Mouse (Mus musculus): ENCODE results near the gene Myo1g. TPM values are rescaled to one million over a fixed set of nuclear protein-coding genes. Genes with fewer than 3 reads are reported as not detected.

Myo1g gene
- polyA plus RNA-seq, 1 experiment from 2014 or later, result 0.60 TPM

DNA sequence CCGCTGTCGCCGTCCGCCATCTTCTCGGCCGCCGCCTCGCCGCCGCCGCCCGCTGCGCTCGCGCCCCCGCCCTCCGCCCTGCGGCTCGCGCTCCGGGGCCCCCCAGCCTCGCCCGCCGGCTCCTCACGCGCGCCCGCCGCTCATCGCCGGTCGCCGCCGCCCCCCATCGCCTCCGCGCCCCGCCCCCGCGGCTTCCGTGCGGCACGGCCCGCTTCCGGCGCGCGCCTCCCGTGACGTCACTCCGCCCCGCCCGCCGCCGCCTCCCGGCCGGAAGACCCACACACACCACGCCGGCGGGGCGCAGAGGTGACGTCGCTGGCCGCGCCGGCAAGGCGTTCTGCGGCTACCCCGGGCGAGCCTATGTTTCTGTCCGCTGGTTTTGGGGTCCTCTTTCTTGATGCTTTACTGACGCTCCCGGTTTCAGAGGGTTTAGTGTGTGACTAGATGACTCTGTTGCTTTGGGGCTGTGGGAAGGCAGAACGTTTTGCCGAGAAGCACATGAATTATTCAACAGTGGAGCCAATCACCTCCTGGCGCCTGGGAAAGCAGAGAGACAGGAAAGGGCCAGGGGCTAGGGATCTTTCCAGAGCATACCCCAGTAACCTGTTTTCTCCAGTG lies 44.8 kb downstream of the Myo1g start, which contains the start of gene Purb:
Purb (minus strand) TSS at position 51 of the 618 bp plus-strand sequence.
- WGBS, result under 1% methylated on average over 54 of the region's 76 CpGs
- ATAC-seq (ENCODE audit: low FRiP score, low TSS enrichment), result peak; percentile 92
- H3K27ac ChIP-seq (ENCODE audit: low read depth, low read length), result peak within 1 kb of the TSS; percentile 95

DNA sequence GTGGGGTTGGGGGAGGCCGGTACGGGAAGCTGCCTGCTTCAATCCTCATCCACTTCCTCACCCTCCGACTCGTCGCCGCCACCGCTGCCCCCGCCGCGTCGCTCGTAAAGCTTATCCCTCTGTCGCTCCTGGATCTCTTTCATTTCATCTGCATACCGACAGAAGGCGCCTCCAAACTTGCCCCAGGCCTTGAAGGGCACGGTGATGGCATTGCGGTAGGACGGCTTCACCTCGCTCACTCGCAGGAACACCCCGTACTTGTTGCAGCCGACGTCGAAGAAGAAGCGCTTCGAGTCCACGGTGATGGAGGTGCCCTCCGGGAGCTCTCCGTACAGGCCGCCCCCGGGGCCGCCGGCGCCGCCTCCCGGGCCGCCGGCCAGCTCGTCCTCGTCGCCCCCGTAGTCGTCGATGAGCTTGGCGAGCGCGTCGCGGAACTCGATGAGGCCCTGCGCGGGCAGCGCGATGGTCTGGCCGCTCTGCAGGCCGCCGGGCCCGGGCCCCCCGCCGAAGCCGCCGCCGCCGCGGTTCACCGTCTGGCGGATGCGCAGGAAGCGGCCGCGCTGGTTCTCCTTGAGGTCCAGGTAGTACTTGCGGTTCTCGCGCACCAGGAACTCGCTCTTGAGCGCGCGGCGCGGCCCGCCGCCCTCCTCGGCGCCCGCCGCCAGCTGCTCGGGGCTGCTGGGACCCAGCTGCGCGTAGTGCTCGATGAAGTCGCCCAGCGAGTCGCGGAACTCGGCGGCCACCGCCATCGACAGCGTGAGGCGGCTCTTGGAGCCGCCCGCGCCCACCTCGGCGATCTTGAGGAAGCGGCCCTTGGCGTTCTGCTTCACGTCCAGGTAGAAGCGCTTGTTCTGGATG lies 45.7 kb downstream of the Myo1g start:
- peak overlapping the region; percentile 96 for H3K4me3 ChIP-seq (ENCODE audit: low read length)
- no peaks in the 10 kb centered on the region for H3K9me3 ChIP-seq (ENCODE audit: control insufficient read depth, low read length)
- H3K36me3 ChIP-seq (ENCODE audit: control insufficient read depth, insufficient read depth, low read length), result peaks cover 10% of the 10 kb centered on the region; the same call in 1 of the 2 replicates
- H3K4me2 ChIP-seq (replicated peaks; ENCODE audit: low read depth, low read length), result peak overlapping the region; percentile 94
- H3K27ac ChIP-seq (ENCODE audit: low read depth, low read length), result peak overlapping the region; percentile 95
- peaks cover 25% of the 10 kb centered on the region for H3K4me1 ChIP-seq (ENCODE audit: control insufficient read depth, insufficient read depth, low read length)
- no peaks in the 10 kb centered on the region for H3K27me3 ChIP-seq (ENCODE audit: control insufficient read depth, insufficient read depth, low read length)
- under 1% methylated on average over 107 of the region's 109 CpGs for WGBS
- ATAC-seq (ENCODE audit: low FRiP score, low TSS enrichment), result peak; percentile 61
- H3K9ac ChIP-seq (ENCODE audit: low read depth, low read length), result peak overlapping the region; percentile 97

More for the DNA sequence above, 44.8 kb downstream of the Myo1g start, which contains the start of gene Purb:
- H3K9me3 ChIP-seq (ENCODE audit: control insufficient read depth, low read length), result no peaks in the 10 kb centered on the region
- peak within 1 kb of the TSS; percentile 97 for H3K9ac ChIP-seq (ENCODE audit: low read depth, low read length)
- H3K36me3 ChIP-seq (ENCODE audit: control insufficient read depth, insufficient read depth, low read length), result peaks cover 7% of the 10 kb centered on the region; the same call in 1 of the 2 replicates
- H3K4me3 ChIP-seq (ENCODE audit: low read length), result peak within 1 kb of the TSS; percentile 96
- H3K4me1 ChIP-seq (ENCODE audit: control insufficient read depth, insufficient read depth, low read length), result peaks cover 21% of the 10 kb centered on the region
- no peaks in the 10 kb centered on the region for H3K27me3 ChIP-seq (ENCODE audit: control insufficient read depth, insufficient read depth, low read length)
- H3K4me2 ChIP-seq (replicated peaks; ENCODE audit: low read depth, low read length), result peak within 1 kb of the TSS; percentile 94

DNA sequence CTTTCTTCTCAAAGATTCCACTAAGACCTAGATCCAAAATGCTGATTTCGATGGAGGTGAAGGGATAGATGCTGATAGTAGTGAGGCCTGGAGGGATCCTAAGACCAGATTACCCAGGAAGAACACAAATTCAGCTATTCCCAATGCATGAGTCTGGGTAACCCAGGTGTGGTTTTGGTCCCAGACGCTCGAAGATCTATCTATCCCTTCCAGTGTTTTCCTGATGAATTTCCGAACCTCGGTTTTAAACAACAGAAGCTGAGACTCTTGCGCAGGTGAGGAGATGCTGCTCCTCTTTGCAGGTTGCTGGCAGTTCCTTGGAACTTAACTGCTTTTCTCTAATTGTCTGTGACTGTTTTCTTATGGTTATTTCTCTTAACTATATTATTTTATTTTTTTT lies 46.4 kb downstream of the Myo1g start:
- H3K4me3 ChIP-seq (ENCODE audit: low read length), result peak overlapping the region; percentile 96
- H3K4me2 ChIP-seq (replicated peaks; ENCODE audit: low read depth, low read length), result peak overlapping the region; percentile 94
- H3K9ac ChIP-seq (ENCODE audit: low read depth, low read length), result peak overlapping the region; percentile 97
- peaks cover 25% of the 10 kb centered on the region for H3K4me1 ChIP-seq (ENCODE audit: control insufficient read depth, insufficient read depth, low read length)
- peak overlapping the region; percentile 95 for H3K27ac ChIP-seq (ENCODE audit: low read depth, low read length)
- no peaks in the 10 kb centered on the region for H3K9me3 ChIP-seq (ENCODE audit: control insufficient read depth, low read length)
- no peaks in the 10 kb centered on the region for H3K27me3 ChIP-seq (ENCODE audit: control insufficient read depth, insufficient read depth, low read length)
- 30% methylated on average over 6 of the region's 6 CpGs for WGBS
- H3K36me3 ChIP-seq (ENCODE audit: control insufficient read depth, insufficient read depth, low read length), result peaks cover 14% of the 10 kb centered on the region; the same call in 1 of the 2 replicates
- ATAC-seq (ENCODE audit: low FRiP score, low TSS enrichment), result no peak

DNA sequence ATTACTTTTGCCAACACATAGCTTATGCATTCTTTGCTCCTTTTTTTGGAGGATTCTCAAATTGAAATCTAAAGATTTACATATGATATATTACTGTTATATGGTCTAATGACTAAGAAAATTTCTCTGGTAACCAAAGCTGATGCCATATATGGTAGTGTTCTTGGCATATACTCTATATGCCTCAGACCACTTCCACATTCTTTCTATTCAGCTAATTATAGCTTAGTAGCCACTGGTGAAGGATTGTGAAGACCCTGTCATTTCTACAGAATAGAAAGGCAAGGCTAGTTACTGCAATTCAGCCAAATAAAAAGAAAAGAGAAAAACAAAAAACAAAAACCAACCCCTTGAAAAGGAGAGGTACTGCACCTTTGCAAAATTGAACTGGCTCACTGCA lies 48.7 kb downstream of the Myo1g start:
- Histone ChIP-seq H3K4me3 (ENCODE audit: low read length) (peak overlapping the region; percentile 96), H3K9ac (ENCODE audit: low read depth, low read length) (peak overlapping the region; percentile 50; the same call in 1 of the 2 replicates), H3K4me2 (replicated peaks; ENCODE audit: low read depth, low read length) (peak overlapping the region; percentile 94), H3K27me3 (ENCODE audit: control insufficient read depth, insufficient read depth, low read length) (no peaks in the 10 kb centered on the region), H3K27ac (ENCODE audit: low read depth, low read length) (peak overlapping the region; percentile 65; the same call in 1 of the 2 replicates), H3K9me3 (ENCODE audit: control insufficient read depth, low read length) (no peaks in the 10 kb centered on the region), H3K36me3 (ENCODE audit: control insufficient read depth, insufficient read depth, low read length) (peaks cover 25% of the 10 kb centered on the region), H3K4me1 (ENCODE audit: control insufficient read depth, insufficient read depth, low read length) (peaks cover 25% of the 10 kb centered on the region)
- no peak for ATAC-seq (ENCODE audit: low FRiP score, low TSS enrichment)

DNA sequence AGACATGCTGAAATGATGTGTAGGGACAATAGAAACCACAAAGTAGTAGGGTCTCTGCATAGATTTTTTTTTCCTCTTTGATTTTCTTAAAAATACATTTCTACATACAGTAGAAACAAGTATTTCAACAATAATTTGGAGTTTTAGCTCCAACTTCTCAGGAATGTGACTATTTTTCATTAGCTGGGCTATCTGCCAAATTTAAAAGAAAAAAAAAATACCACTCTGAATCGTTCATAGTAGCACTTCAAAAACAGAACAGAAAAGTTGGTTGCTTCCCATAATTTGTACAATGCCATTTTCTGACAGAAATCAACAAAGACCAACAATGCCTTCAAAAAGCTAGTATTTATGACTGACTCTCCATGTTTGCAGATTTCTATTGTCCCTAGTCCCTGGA lies 49.3 kb downstream of the Myo1g start:
- Histone ChIP-seq H3K9me3 (ENCODE audit: control insufficient read depth, low read length) (no peaks in the 10 kb centered on the region), H3K4me1 (ENCODE audit: control insufficient read depth, insufficient read depth, low read length) (peaks cover 25% of the 10 kb centered on the region), H3K4me3 (ENCODE audit: low read length) (peak overlapping the region; percentile 96), H3K36me3 (ENCODE audit: control insufficient read depth, insufficient read depth, low read length) (peaks cover 31% of the 10 kb centered on the region), H3K9ac (ENCODE audit: low read depth, low read length) (peak overlapping the region; percentile 29; the same call in 1 of the 2 replicates), H3K4me2 (replicated peaks; ENCODE audit: low read depth, low read length) (peak overlapping the region; percentile 94), H3K27ac (ENCODE audit: low read depth, low read length) (peak overlapping the region; percentile 65; the same call in 1 of the 2 replicates), H3K27me3 (ENCODE audit: control insufficient read depth, insufficient read depth, low read length) (no peaks in the 10 kb centered on the region)
- WGBS, result 16% methylated on average over 1 of the region's 1 CpGs
- ATAC-seq (ENCODE audit: low FRiP score, low TSS enrichment), result no peak

DNA sequence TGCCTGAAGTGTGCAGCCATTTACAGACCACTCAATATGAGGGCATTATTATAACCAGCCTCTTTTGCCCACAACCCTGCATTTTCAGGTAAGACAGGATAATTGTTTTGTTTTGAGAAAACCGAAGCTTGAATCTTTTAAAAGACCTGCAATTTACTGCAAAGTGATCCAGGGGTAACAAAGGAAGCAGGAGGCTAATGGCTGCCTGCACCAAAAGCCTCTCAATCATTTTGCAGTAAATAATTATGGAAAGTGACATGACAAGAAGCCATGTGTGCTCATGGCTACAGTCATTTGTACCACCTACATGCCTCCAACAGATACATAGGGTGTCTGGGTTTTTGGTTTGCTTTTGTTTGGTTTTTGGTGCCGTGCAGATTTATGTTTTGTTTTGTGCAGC lies 49.7 kb downstream of the Myo1g start:
- peak overlapping the region; percentile 94 for H3K4me2 ChIP-seq (replicated peaks; ENCODE audit: low read depth, low read length)
- H3K9me3 ChIP-seq (ENCODE audit: control insufficient read depth, low read length), result no peaks in the 10 kb centered on the region
- ATAC-seq (ENCODE audit: low FRiP score, low TSS enrichment), result no peak
- peaks cover 36% of the 10 kb centered on the region for H3K36me3 ChIP-seq (ENCODE audit: control insufficient read depth, insufficient read depth, low read length)
- peak overlapping the region; percentile 96 for H3K4me3 ChIP-seq (ENCODE audit: low read length)
- 54% methylated on average over 2 of the region's 2 CpGs for WGBS
- no peak overlapping the region for H3K27ac ChIP-seq (ENCODE audit: low read depth, low read length)
- H3K4me1 ChIP-seq (ENCODE audit: control insufficient read depth, insufficient read depth, low read length), result peaks cover 25% of the 10 kb centered on the region
- no peak overlapping the region for H3K9ac ChIP-seq (ENCODE audit: low read depth, low read length)
- H3K27me3 ChIP-seq (ENCODE audit: control insufficient read depth, insufficient read depth, low read length), result no peaks in the 10 kb centered on the region

DNA sequence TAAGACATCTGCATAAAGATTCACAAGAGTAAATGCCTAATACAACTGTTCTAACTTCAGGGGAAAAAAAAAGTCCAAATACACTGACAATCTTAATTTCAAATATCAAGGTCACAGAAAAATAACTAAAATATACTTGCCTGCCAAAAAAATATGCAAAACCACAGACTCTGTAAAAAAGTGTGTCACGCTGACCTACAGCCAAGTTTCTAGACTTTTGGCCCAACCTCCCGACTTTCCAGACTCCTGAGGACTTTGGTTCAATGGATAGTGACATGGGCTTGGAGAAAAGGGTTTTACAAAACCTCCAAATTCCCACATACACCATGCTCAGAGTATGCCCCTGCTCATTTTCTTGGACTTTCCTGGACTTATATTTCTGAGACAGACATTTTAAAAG lies 52.2 kb downstream of the Myo1g start:
- no peaks in the 10 kb centered on the region for H3K9me3 ChIP-seq (ENCODE audit: control insufficient read depth, low read length)
- peaks cover 33% of the 10 kb centered on the region for H3K36me3 ChIP-seq (ENCODE audit: control insufficient read depth, insufficient read depth, low read length)
- H3K4me3 ChIP-seq (ENCODE audit: low read length), result no peak overlapping the region
- 83% methylated on average over 2 of the region's 2 CpGs for WGBS
- ATAC-seq (ENCODE audit: low FRiP score, low TSS enrichment), result no peak
- H3K4me2 ChIP-seq (replicated peaks; ENCODE audit: low read depth, low read length), result no peak overlapping the region
- peaks cover 16% of the 10 kb centered on the region for H3K4me1 ChIP-seq (ENCODE audit: control insufficient read depth, insufficient read depth, low read length)
- H3K9ac ChIP-seq (ENCODE audit: low read depth, low read length), result no peak overlapping the region
- H3K27ac ChIP-seq (ENCODE audit: low read depth, low read length), result no peak overlapping the region
- H3K27me3 ChIP-seq (ENCODE audit: control insufficient read depth, insufficient read depth, low read length), result no peaks in the 10 kb centered on the region

DNA sequence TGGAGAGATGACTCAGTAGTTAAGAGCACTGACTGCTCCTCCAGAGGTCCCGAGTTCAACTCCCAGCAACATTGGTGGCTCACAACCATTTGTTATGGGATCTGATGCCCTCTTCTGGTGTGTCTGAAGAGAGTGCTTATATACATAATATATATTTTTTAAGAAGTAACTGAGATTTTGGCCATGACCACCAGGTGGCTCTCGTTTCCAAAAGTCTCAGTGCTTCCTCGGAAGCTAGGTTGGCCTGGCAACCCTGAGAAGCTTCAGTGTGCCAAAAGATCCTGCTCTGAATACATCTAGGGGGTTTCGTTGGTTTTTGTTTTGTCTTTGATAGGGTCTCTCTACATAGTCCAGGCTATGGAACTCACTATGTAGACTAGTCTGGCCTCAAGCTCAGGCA lies 55.6 kb downstream of the Myo1g start:
- Histone ChIP-seq H3K27ac (ENCODE audit: low read depth, low read length) (no peak overlapping the region), H3K4me1 (ENCODE audit: control insufficient read depth, insufficient read depth, low read length) (no peaks in the 10 kb centered on the region), H3K4me3 (ENCODE audit: low read length) (no peak overlapping the region), H3K4me2 (replicated peaks; ENCODE audit: low read depth, low read length) (no peak overlapping the region), H3K27me3 (ENCODE audit: control insufficient read depth, insufficient read depth, low read length) (no peaks in the 10 kb centered on the region), H3K36me3 (ENCODE audit: control insufficient read depth, insufficient read depth, low read length) (peaks cover 29% of the 10 kb centered on the region), H3K9me3 (ENCODE audit: control insufficient read depth, low read length) (no peaks in the 10 kb centered on the region), H3K9ac (ENCODE audit: low read depth, low read length) (no peak overlapping the region)
- ATAC-seq (ENCODE audit: low FRiP score, low TSS enrichment), result peak; percentile 79; the same call in 1 of the 2 replicates
- 39% methylated on average over 4 of the region's 4 CpGs for WGBS

All from kidney, embryonic 14.5 days (tissue).